Mouse (Mus musculus) embryonic facial prominence, embryonic 11.5 days (tissue): ENCODE data around the gene Kcnab2. TPM values are rescaled to one million over a fixed set of nuclear protein-coding genes. Genes with fewer than 3 reads are reported as not detected.

ENCODE experiments used
- ATAC-seq: fragments of 200-750 bp; cut with Nextera tagmentation; replicated peaks from 2 replicates; pipeline ENCODE4 v1.8.0; 2017; ENCODE audit warnings: low read depth; ENCODE audit not compliant: insufficient number of reproducible peaks, low FRiP score, low TSS enrichment
- DNase-seq: peaks from one replicate; pipeline ENCODE4 v3.0.0-alpha.2; 2015; ENCODE audit warnings: low spot score
- H3K27ac ChIP-seq: fragments of 300-500 bp; sonication (generic); replicated peaks from 2 replicates; pipeline ENCODE4 v1.5.1; 2014; ENCODE audit warnings: mild to moderate bottlenecking, low read depth, low read length, control low read depth
- H3K27me3 ChIP-seq: fragments of 300-500 bp; sonication (generic); 2 replicates; pipeline ENCODE4 v1.6.1; 2014; ENCODE audit warnings: mild to moderate bottlenecking, low read length, moderate library complexity, mixed read lengths; ENCODE audit not compliant: control insufficient read depth, insufficient read depth
- H3K36me3 ChIP-seq: fragments of 300-500 bp; sonication (generic); replicated peaks from 2 replicates; pipeline ENCODE4 v1.6.1; 2014; ENCODE audit warnings: low read depth, mild to moderate bottlenecking, low read length, moderate library complexity, mixed read lengths; ENCODE audit not compliant: control insufficient read depth, insufficient read depth
- H3K4me1 ChIP-seq: fragments of 300-500 bp; sonication (generic); 2 replicates; pipeline ENCODE4 v1.6.1; 2014; ENCODE audit warnings: low read length, mixed read lengths; ENCODE audit not compliant: control insufficient read depth, insufficient read depth
- H3K4me2 ChIP-seq: fragments of 300-500 bp; sonication (generic); 2 replicates; pipeline ENCODE4 v1.6.1; 2014; ENCODE audit warnings: low read depth, mild to moderate bottlenecking, control low read depth, low read length, moderate library complexity
- H3K4me3 ChIP-seq: fragments of 300-500 bp; sonication (generic); 2 replicates; pipeline ENCODE4 v1.5.1; 2014; ENCODE audit warnings: low read depth, low read length, control low read depth
- H3K9ac ChIP-seq: fragments of 300-500 bp; sonication (generic); replicated peaks from 2 replicates; pipeline ENCODE4 v1.6.1; 2014; ENCODE audit warnings: mild to moderate bottlenecking, control low read depth, low read length
- H3K9me3 ChIP-seq: fragments of 300-500 bp; sonication (generic); replicated peaks from 2 replicates; pipeline ENCODE4 v1.6.1; 2016; ENCODE audit warnings: mild to moderate bottlenecking, low read length, inconsistent platforms, mixed read lengths; ENCODE audit not compliant: control insufficient read depth
- WGBS: fragments of 180-500 bp; shearing (Covaris S2); extraction: QIAGEN DNeasy Blood & Tissue Kit; methylation state at CpG from one replicate; pipeline ENCODE4 v1.1.7; 2014; 5-methylcytosine and 5-hydroxymethylcytosine counted together
- polyA plus RNA-seq: library from polyadenylated mRNA; unstranded; fragments of >200 nt; fragmentation: Nextera tagmentation; extraction: Ambion mirVana; gene quantifications from 2 replicates; pipeline ENCODE4 v1.2.1, GENCODE M21; 2014

Gene Kcnab2
- polyA plus RNA-seq, 1 experiment from 2014 or later: 5.4 TPM

GRCm38 (mm10) chr4:152466601-152467000 is 11.1 kb downstream of the Kcnab2 start:
- Histone ChIP-seq H3K36me3 (no peaks in the 10 kb centered on the region), H3K9ac (no peak overlapping the region), H3K27me3 (no peaks in the 10 kb centered on the region), H3K4me1 (no peaks in the 10 kb centered on the region), H3K4me2 (no peak overlapping the region), H3K27ac (no peak overlapping the region), H3K9me3 (no peaks in the 10 kb centered on the region), H3K4me3 (no peak overlapping the region)
- DNase-seq (no peak), ATAC-seq (no peak)
- WGBS: 90% methylated on average over 13 of the region's 13 CpGs

- Histone ChIP-seq H3K27me3 (no peaks in the 10 kb centered on the region), H3K36me3 (no peaks in the 10 kb centered on the region), H3K4me1 (no peaks in the 10 kb centered on the region), H3K27ac (no peak overlapping the region), H3K9ac (no peak overlapping the region), H3K4me3 (no peak overlapping the region), H3K9me3 (no peaks in the 10 kb centered on the region), H3K4me2 (no peak overlapping the region)
- DNase-seq (no peak), ATAC-seq (no peak)
- 33% methylated on average over 8 of the region's 8 CpGs for WGBS
Observed at GRCm38 (mm10) chr4:152465116-152465515, 12.6 kb downstream of the Kcnab2 start.

- DNase-seq (no peak), ATAC-seq (no peak)
- H3K4me2 ChIP-seq: no peak overlapping the region
- no peaks in the 10 kb centered on the region for H3K4me1 ChIP-seq
- WGBS: 88% methylated on average over 9 of the region's 9 CpGs
- H3K27ac ChIP-seq: no peak overlapping the region
- no peak overlapping the region for H3K4me3 ChIP-seq
- H3K27me3 ChIP-seq: no peaks in the 10 kb centered on the region
- no peaks in the 10 kb centered on the region for H3K36me3 ChIP-seq
- H3K9me3 ChIP-seq: no peaks in the 10 kb centered on the region
- no peak overlapping the region for H3K9ac ChIP-seq
Observed at GRCm38 (mm10) chr4:152463147-152463546, 14.5 kb downstream of the Kcnab2 start.

- ATAC-seq (no peak), DNase-seq (no peak)
- no peak overlapping the region for H3K4me2 ChIP-seq
- no peak overlapping the region for H3K27ac ChIP-seq
- H3K4me1 ChIP-seq: no peaks in the 10 kb centered on the region
- no peaks in the 10 kb centered on the region for H3K9me3 ChIP-seq
- WGBS: 87% methylated on average over 12 of the region's 12 CpGs
- H3K9ac ChIP-seq: no peak overlapping the region
- no peaks in the 10 kb centered on the region for H3K36me3 ChIP-seq
- H3K4me3 ChIP-seq: no peak overlapping the region
- no peaks in the 10 kb centered on the region for H3K27me3 ChIP-seq
Observed at GRCm38 (mm10) chr4:152462516-152462915, 15.2 kb downstream of the Kcnab2 start.

- DNase-seq (no peak), ATAC-seq (no peak)
- no peaks in the 10 kb centered on the region for H3K27me3 ChIP-seq
- H3K4me1 ChIP-seq: no peaks in the 10 kb centered on the region
- H3K27ac ChIP-seq: no peak overlapping the region
- no peaks in the 10 kb centered on the region for H3K9me3 ChIP-seq
- no peaks in the 10 kb centered on the region for H3K36me3 ChIP-seq
- H3K9ac ChIP-seq: no peak overlapping the region
- H3K4me2 ChIP-seq: no peak overlapping the region
- WGBS: 91% methylated on average over 4 of the region's 4 CpGs
- no peak overlapping the region for H3K4me3 ChIP-seq
Observed at GRCm38 (mm10) chr4:152457673-152458072, 20.0 kb downstream of the Kcnab2 start.

GRCm38 (mm10) chr4:152456609-152457008 is 21.1 kb downstream of the Kcnab2 start:
- H3K4me2 ChIP-seq: no peak overlapping the region
- no peak overlapping the region for H3K27ac ChIP-seq
- H3K4me3 ChIP-seq: no peak overlapping the region
- no peaks in the 10 kb centered on the region for H3K36me3 ChIP-seq
- H3K9ac ChIP-seq: no peak overlapping the region
- H3K9me3 ChIP-seq: no peaks in the 10 kb centered on the region
- no peaks in the 10 kb centered on the region for H3K4me1 ChIP-seq
- WGBS: 90% methylated on average over 18 of the region's 18 CpGs
- ATAC-seq: no peak
- no peak for DNase-seq
- H3K27me3 ChIP-seq: no peaks in the 10 kb centered on the region

- Histone ChIP-seq H3K27me3 (no peaks in the 10 kb centered on the region), H3K4me1 (no peaks in the 10 kb centered on the region), H3K9me3 (no peaks in the 10 kb centered on the region), H3K4me3 (no peak overlapping the region), H3K27ac (no peak overlapping the region), H3K9ac (no peak overlapping the region), H3K4me2 (no peak overlapping the region), H3K36me3 (no peaks in the 10 kb centered on the region)
- DNase-seq (no peak), ATAC-seq (no peak)
- 86% methylated on average over 12 of the region's 12 CpGs for WGBS
Observed at GRCm38 (mm10) chr4:152454153-152454552, 23.5 kb downstream of the Kcnab2 start.

GRCm38 (mm10) chr4:152453079-152453478 is 24.6 kb downstream of the Kcnab2 start:
- H3K4me2 ChIP-seq: no peak overlapping the region
- ATAC-seq (no peak), DNase-seq (no peak)
- H3K9ac ChIP-seq: no peak overlapping the region
- H3K27ac ChIP-seq: no peak overlapping the region
- H3K4me3 ChIP-seq: no peak overlapping the region
- no peaks in the 10 kb centered on the region for H3K36me3 ChIP-seq
- no peaks in the 10 kb centered on the region for H3K27me3 ChIP-seq
- no peaks in the 10 kb centered on the region for H3K4me1 ChIP-seq
- no peaks in the 10 kb centered on the region for H3K9me3 ChIP-seq
- 57% methylated on average over 10 of the region's 10 CpGs for WGBS
